Mouse (Mus musculus) ES-E14 (cell line): Measurements from ENCODE around the gene Ppp4r3a. TPM values are rescaled to one million over a fixed set of nuclear protein-coding genes. Genes with fewer than 3 reads are reported as not detected.
A peak's percentile ranks its signal among the peaks of the same experiment; 100 is the strongest.

Experiments
- DNase-seq: peaks from one replicate; pipeline ENCODE4 v3.0.0-alpha.2; 2013; ENCODE audit warnings: low read depth, low spot score
- H3K27ac ChIP-seq: 2 replicates; pipeline ENCODE4 v1.5.1; 2012; ENCODE audit warnings: low read depth, mild to moderate bottlenecking, low read length, moderate library complexity, mixed read lengths; ENCODE audit not compliant: poor library complexity, insufficient read depth, severe bottlenecking
- H3K36me3 ChIP-seq: 2 replicates; pipeline ENCODE4 v1.6.1; 2012; ENCODE audit warnings: mild to moderate bottlenecking, low read length, moderate library complexity, mixed read lengths; ENCODE audit not compliant: control insufficient read depth, poor library complexity, insufficient read depth, severe bottlenecking
- H3K4me1 ChIP-seq, 2 experiments: fragments of 150-350 bp in 1 of 2; sonication (generic) in 1 of 2; 2 replicates each; pipeline ENCODE4 v1.6.1; 2012; ENCODE audit warnings: low read length in 2 of 2, mild to moderate bottlenecking in 1 of 2, mixed read lengths in 1 of 2; ENCODE audit not compliant: control insufficient read depth in 2 of 2, insufficient read depth in 2 of 2, poor library complexity in 1 of 2
- H3K4me3 ChIP-seq, 2 experiments: fragments of 150-350 bp in 1 of 2; sonication (generic) in 1 of 2; 2 replicates each; pipeline ENCODE4 v1.5.1; 2012; ENCODE audit warnings: low read length in 2 of 2, low read depth in 1 of 2, mild to moderate bottlenecking in 1 of 2, mixed read lengths in 1 of 2; ENCODE audit not compliant: insufficient read depth in 1 of 2, poor library complexity in 1 of 2, severe bottlenecking in 1 of 2
- H3K9ac ChIP-seq: 2 replicates; pipeline ENCODE4 v1.6.1; 2012; ENCODE audit warnings: low read depth, mild to moderate bottlenecking, low read length, mixed read lengths; ENCODE audit not compliant: poor library complexity, insufficient read depth, severe bottlenecking
- H3K9me3 ChIP-seq: fragments of 150-350 bp; sonication (generic); 2 replicates; pipeline ENCODE4 v1.6.1; 2012; ENCODE audit warnings: low read depth, mild to moderate bottlenecking, low read length; ENCODE audit not compliant: control insufficient read depth, insufficient read depth
- CHD2 ChIP-seq: IDR thresholded peaks from 2 replicates; pipeline ENCODE4 v1.6.1; 2014; ENCODE audit warnings: mild to moderate bottlenecking, low read depth, low read length, inconsistent platforms
- HCFC1 ChIP-seq: IDR thresholded peaks from 2 replicates; pipeline ENCODE4 v1.6.1; 2012; ENCODE audit warnings: low read length, inconsistent platforms, borderline replicate concordance; ENCODE audit not compliant: insufficient read depth
- MAFK ChIP-seq: IDR thresholded peaks from 2 replicates; pipeline ENCODE4 v1.6.1; 2014; ENCODE audit warnings: mild to moderate bottlenecking, low read depth, low read length, inconsistent platforms; ENCODE audit not compliant: insufficient read depth
- ZC3H11A ChIP-seq: IDR thresholded peaks from 2 replicates; pipeline ENCODE4 v1.6.1; 2012; ENCODE audit warnings: low read depth, mild to moderate bottlenecking, inconsistent platforms, low read length, borderline replicate concordance
- ZNF384 ChIP-seq: IDR thresholded peaks from 2 replicates; pipeline ENCODE4 v1.6.1; 2012; ENCODE audit warnings: low read depth, low read length, inconsistent platforms
- in situ Hi-C, 2 experiments: fragments of 600-800 bp; cut with MboI; formaldehyde crosslinking; loops; one replicate each; pipeline ENCODE4 v1.15.1; 2025; ENCODE audit warnings: low sequenced_read_pairs in 2 of 2, inconsistent platforms in 1 of 2; ENCODE audit not compliant: unreplicated experiment in 2 of 2
- total RNA-seq: library from RNA; depleted of rRNA; stranded (reverse); fragments of 300-350 nt; gene quantifications from 2 replicates; pipeline ENCODE4 v1.2.3, GENCODE M21; 2012

Ppp4r3a gene
- total RNA-seq, 1 experiment, result 87.1 TPM

- Histone ChIP-seq H3K36me3 (peaks cover 4% of the 10 kb centered on the region; the same call in 1 of the 2 replicates), H3K9me3 (no peaks in the 10 kb centered on the region), H3K27ac (peak overlapping the region; percentile 95), H3K4me1 (no peaks in the 10 kb centered on the region), H3K9ac (peak overlapping the region; percentile 99), H3K4me3 (peak overlapping the region; percentile 97 to 98)
- TF ChIP-seq HCFC1 (0 out of 2 replicates have a peak, but pooled peaks have one; percentile 24), ZNF384 (no peak), CHD2 (no peak), MAFK (no peak)
- no peak for DNase-seq
- in situ Hi-C loops, result no loop called here
Measured at GRCm38 (mm10) chr12:101082296-101083075, 1.0 kb downstream of the Ppp4r3a start.

- in situ Hi-C loops, result no loop called here
- peaks cover 4% of the 10 kb centered on the region for H3K36me3 ChIP-seq
- H3K4me3 ChIP-seq, result no peak overlapping the region
- TF ChIP-seq CHD2, result no peak
- TF ChIP-seq ZNF384, result no peak
- no peak for TF ChIP-seq ZC3H11A
- TF ChIP-seq HCFC1, result no peak
- TF ChIP-seq MAFK, result no peak
- H3K9me3 ChIP-seq, result no peaks in the 10 kb centered on the region
- no peaks in the 10 kb centered on the region for H3K4me1 ChIP-seq
- no peak overlapping the region for H3K9ac ChIP-seq
- no peak overlapping the region for H3K27ac ChIP-seq
- no peak for DNase-seq
Measured at GRCm38 (mm10) chr12:101077955-101078354, 5.5 kb downstream of the Ppp4r3a start.

GRCm38 (mm10) chr12:101075433-101075832 is 8.1 kb downstream of the Ppp4r3a start:
- in situ Hi-C loops, result no loop called here
- peaks cover 4% of the 10 kb centered on the region for H3K36me3 ChIP-seq

GRCm38 (mm10) chr12:101074821-101075429 is 8.6 kb downstream of the Ppp4r3a start:
- H3K27ac ChIP-seq, result no peak overlapping the region
- H3K4me3 ChIP-seq, result no peak overlapping the region
- in situ Hi-C loops, result no loop called here
- H3K36me3 ChIP-seq, result peaks cover 4% of the 10 kb centered on the region
- DNase-seq, result no peak
- TF ChIP-seq ZC3H11A (no peak), CHD2 (no peak), ZNF384 (no peak), MAFK (no peak), HCFC1 (no peak)
- no peak overlapping the region for H3K9ac ChIP-seq
- no peaks in the 10 kb centered on the region for H3K4me1 ChIP-seq
- no peaks in the 10 kb centered on the region for H3K9me3 ChIP-seq

More at GRCm38 (mm10) chr12:101075433-101075832, 8.1 kb downstream of the Ppp4r3a start:
- H3K4me3 ChIP-seq, result no peak overlapping the region
- no peak overlapping the region for H3K27ac ChIP-seq
- no peaks in the 10 kb centered on the region for H3K9me3 ChIP-seq
- no peak for TF ChIP-seq HCFC1
- no peak for TF ChIP-seq ZNF384
- no peak for TF ChIP-seq MAFK
- TF ChIP-seq CHD2, result no peak
- DNase-seq, result no peak
- H3K9ac ChIP-seq, result no peak overlapping the region
- H3K4me1 ChIP-seq, result no peaks in the 10 kb centered on the region

GRCm38 (mm10) chr12:101069813-101070212 is 13.7 kb downstream of the Ppp4r3a start:
- H3K4me1 ChIP-seq, result no peaks in the 10 kb centered on the region
- in situ Hi-C loops, result no loop called here
- no peaks in the 10 kb centered on the region for H3K9me3 ChIP-seq
- H3K9ac ChIP-seq, result no peak overlapping the region
- H3K4me3 ChIP-seq, result no peak overlapping the region
- TF ChIP-seq HCFC1 (no peak), ZC3H11A (no peak), CHD2 (no peak), MAFK (no peak)
- H3K36me3 ChIP-seq, result peaks cover 2% of the 10 kb centered on the region
- DNase-seq, result no peak
- no peak overlapping the region for H3K27ac ChIP-seq
